Mouse (Mus musculus) left cerebral cortex, adult 2 months (tissue): ENCODE measurements around the gene Scnm1. TPM values are rescaled to one million over a fixed set of nuclear protein-coding genes. Genes with fewer than 3 reads are reported as not detected.

ENCODE experiments used
- DNase-seq, 2 experiments: peaks; one replicate each; pipeline ENCODE4 v3.0.0; 2021 to 2022; ENCODE audit warnings: low spot score in 2 of 2, mixed read lengths in 1 of 2; ENCODE audit errors: extremely low spot score in 1 of 2
- H3K27ac ChIP-seq: fragments of 200-600 bp; 2 replicates; pipeline ENCODE4 v1.8.1; 2022
- H3K4me3 ChIP-seq: fragments of 200-600 bp; 2 replicates; pipeline ENCODE4 v1.8.1; 2022
- CTCF ChIP-seq: fragments of 200-600 bp; IDR thresholded peaks from 2 replicates; pipeline ENCODE4 v1.8.1; 2022; ENCODE audit warnings: antibody characterized with exemption, mild to moderate bottlenecking, moderate library complexity
- intact Hi-C: fragments of 180-260 bp; cut with DNase I; formaldehyde crosslinking; loops from one replicate; pipeline ENCODE4 v1.15.1; 2025
- microRNA-seq, 2 experiments: library from miRNA; unstranded; fragments of <30 nt; microRNA quantifications; one replicate each; pipeline ENCODE4 v1.2.0; 2021
- total RNA-seq, 2 experiments: library from RNA; stranded (reverse); gene quantifications; 2 replicates each; pipeline ENCODE4 v1.2.3; 2021

Gene Scnm1
- total RNA-seq, 2 experiments from 2014 or later = 45.6 to 49.7 TPM

GRCm38 (mm10) chr3:95100854-95101253, 33.0 kb downstream of the Scnm1 start:
- Histone ChIP-seq H3K27ac (no peak overlapping the region), H3K4me3 (no peak overlapping the region)
- DNase-seq = no peak
- intact Hi-C loops = no loop called here
- TF ChIP-seq CTCF = no peak

GRCm38 (mm10) chr3:95088071-95088470, 45.7 kb downstream of the Scnm1 start:
- DNase-seq = no peak
- intact Hi-C loops = no loop called here
- H3K4me3 ChIP-seq = no peak overlapping the region
- no peak overlapping the region; the same call in 1 of the 2 replicates for H3K27ac ChIP-seq
- no peak for TF ChIP-seq CTCF

Small RNA genes lying within 50 kb of the gene (microRNA-seq; reads per million reads assigned to microRNA genes)
- gene Mir8099-1 = 0 reads per million in 2 experiments

Other genes starting within 250 kb of the Scnm1 start
- gene Psmb4, start 247.1 kb downstream of the Scnm1 start, total RNA-seq = 100 to 1,000 TPM; 245 to 288 TPM
- gene Selenbp1, start 201.0 kb downstream of the Scnm1 start, total RNA-seq = 10 to 100 TPM in 1 of 2 experiments, 1 to 10 TPM in 1; 7.9 to 10.0 TPM
- gene Rfx5, start 179.9 kb downstream of the Scnm1 start, total RNA-seq = 10 to 100 TPM; 23.3 to 28.2 TPM
- 10 to 100 TPM; 58.0 to 58.4 TPM for gene Pi4kb, start 159.3 kb downstream of the Scnm1 start, total RNA-seq
- gene Zfp687, start 118.6 kb downstream of the Scnm1 start, total RNA-seq = 10 to 100 TPM; 23.1 to 25.9 TPM
- gene Psmd4, start 91.4 kb downstream of the Scnm1 start, total RNA-seq = 100 to 1,000 TPM; 156 to 164 TPM
- gene Pip5k1a, start 27.1 kb downstream of the Scnm1 start, total RNA-seq = 10 to 100 TPM; 58.2 to 58.5 TPM
- gene Vps72, start 23.0 kb downstream of the Scnm1 start, total RNA-seq = 10 to 100 TPM; 42.1 to 43.1 TPM
- gene Tmod4, start 9.5 kb downstream of the Scnm1 start, total RNA-seq = under 1 TPM in 1 of 2 experiments, not detected in 1; 0.82 TPM
- gene Lysmd1, start 77 bp upstream of the Scnm1 start, total RNA-seq = 10 to 100 TPM; 13.5 to 16.1 TPM
- 1 to 10 TPM; 2.5 to 2.6 TPM for gene Tnfaip8l2, start 8.3 kb upstream of the Scnm1 start, total RNA-seq
- 10 to 100 TPM; 24.8 to 26.5 TPM for gene Sema6c, start 26.4 kb upstream of the Scnm1 start, total RNA-seq
- 10 to 100 TPM; 10.9 to 11.8 TPM for gene Gabpb2, start 83.9 kb upstream of the Scnm1 start, total RNA-seq
- gene Cdc42se1, start 94.7 kb upstream of the Scnm1 start, total RNA-seq = 10 to 100 TPM; 67.5 to 70.3 TPM
- 100 to 1,000 TPM; 272 to 277 TPM for gene Mllt11, start 98.2 kb upstream of the Scnm1 start, total RNA-seq
- gene Gm128, start 107.6 kb upstream of the Scnm1 start, total RNA-seq = under 1 TPM; 0.20 to 0.61 TPM
- gene Bnipl, start 117.2 kb upstream of the Scnm1 start, total RNA-seq = under 1 TPM; 0.61 to 0.87 TPM
- gene Mindy1, start 147.3 kb upstream of the Scnm1 start, total RNA-seq = 10 to 100 TPM; 19.9 to 21.5 TPM
- 10 to 100 TPM; 22.1 to 23.5 TPM for gene Prune1, start 148.1 kb upstream of the Scnm1 start, total RNA-seq
- gene Anxa9, start 173.2 kb upstream of the Scnm1 start, total RNA-seq = under 1 TPM; 0.61 to 1.00 TPM
- 10 to 100 TPM; 37.4 to 42.2 TPM for gene Cers2, start 180.8 kb upstream of the Scnm1 start, total RNA-seq
- gene Setdb1, start 223.2 kb upstream of the Scnm1 start, total RNA-seq = 10 to 100 TPM; 35.7 to 37.2 TPM